Mouse (Mus musculus): ENCODE measurements around the gene Eng. TPM values are rescaled to one million over a fixed set of nuclear protein-coding genes. Genes with fewer than 3 reads are reported as not detected.

Eng gene
- total RNA-seq, 2 experiments from 2014 or later, result 6.0 to 11.0 TPM

DNA sequence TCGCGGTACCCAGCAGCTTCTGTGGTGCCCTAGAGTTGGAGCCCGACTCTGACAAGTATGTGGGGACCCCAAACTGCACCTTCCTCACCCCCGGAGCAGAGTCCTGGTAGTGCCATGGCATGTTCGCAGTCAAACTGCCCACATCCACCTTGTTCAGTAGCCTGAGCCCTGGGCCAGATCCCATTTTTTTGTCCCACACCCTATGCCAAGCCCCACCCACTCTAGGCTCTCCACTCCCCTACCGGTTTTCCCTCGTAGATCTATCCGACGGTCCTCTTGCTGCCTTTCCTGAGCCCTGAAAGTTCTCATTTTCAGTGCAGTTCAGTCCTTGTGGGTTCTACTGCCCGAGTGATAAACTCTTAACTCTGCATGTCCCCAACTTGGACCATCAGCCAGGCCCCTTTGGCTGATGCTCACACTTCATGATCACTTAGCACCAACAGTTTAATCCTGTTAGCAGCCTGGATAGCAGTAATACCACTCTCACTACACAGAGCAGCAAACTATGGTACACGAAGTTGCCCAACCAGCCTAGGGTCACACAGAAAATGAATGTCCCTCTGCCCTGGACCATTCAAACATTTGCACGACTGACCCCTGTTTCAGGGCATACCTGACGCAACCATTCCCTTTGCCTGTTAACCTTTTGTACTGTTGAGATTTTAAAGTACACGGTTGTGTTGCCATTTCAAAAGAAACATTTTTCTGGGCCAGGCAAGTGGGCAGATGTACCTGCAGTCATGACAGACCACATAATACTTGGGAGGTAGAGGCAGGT is 54.8 kb downstream of the Eng start:
- ATAC-seq (replicated peaks; ENCODE audit: poor library complexity, severe bottlenecking), result no peak

- no peak for ATAC-seq (replicated peaks; ENCODE audit: poor library complexity, severe bottlenecking)
Observed at GRCm38 (mm10) chr2:32703046-32703445, 56.7 kb downstream of the Eng start.

DNA sequence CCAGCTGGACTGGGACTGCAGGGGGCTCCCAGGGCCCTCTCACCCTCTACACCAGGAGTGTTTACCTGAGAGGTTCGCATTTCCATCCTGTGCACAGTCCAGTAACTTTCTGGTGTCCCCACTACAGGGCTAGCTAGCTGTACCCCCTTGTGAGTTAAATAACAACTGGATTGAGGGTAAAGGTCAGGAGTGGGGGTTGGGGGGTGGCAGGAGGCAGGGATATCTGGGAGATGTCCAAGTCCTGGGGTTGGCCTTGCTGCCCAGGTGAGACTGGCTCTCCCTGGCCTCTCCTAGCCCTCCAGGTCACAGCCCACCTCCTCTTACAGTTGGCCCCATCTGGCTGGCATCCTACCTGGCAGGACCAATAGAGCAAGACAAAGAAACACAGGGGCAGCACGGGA is 57.6 kb downstream of the Eng start, which contains the start of gene Fpgs:
Fpgs (minus strand) TSS at position 125 of the 401 bp plus-strand sequence.
- no peak for ATAC-seq (replicated peaks; ENCODE audit: poor library complexity, severe bottlenecking)

GRCm38 (mm10) chr2:32705018-32705417 is 58.6 kb downstream of the Eng start:
- no peak for ATAC-seq (replicated peaks; ENCODE audit: poor library complexity, severe bottlenecking)

- no peak for ATAC-seq (replicated peaks; ENCODE audit: poor library complexity, severe bottlenecking)
Observed at GRCm38 (mm10) chr2:32706971-32707370, 60.6 kb downstream of the Eng start.

DNA sequence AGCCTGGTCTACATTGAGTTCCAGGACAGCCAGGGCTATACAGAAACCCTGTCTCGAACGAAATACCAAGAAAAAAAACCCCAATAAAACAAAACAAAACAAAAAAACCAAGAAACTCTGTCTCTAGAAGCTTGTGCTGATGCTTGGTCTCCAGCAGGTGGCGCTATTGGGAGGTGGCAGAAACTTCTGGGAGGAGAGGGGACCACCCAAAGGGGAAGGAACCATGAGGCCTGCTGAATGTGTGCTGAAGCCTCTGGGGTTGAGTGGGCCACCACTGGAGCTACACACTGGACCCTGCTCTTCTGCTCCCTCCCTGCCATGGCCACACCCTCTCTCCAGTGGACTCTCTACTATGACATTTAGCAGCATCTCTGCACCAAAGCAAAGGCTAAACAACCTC is 62.2 kb downstream of the Eng start:
- peak; percentile 35 for ATAC-seq (replicated peaks; ENCODE audit: poor library complexity, severe bottlenecking)

DNA sequence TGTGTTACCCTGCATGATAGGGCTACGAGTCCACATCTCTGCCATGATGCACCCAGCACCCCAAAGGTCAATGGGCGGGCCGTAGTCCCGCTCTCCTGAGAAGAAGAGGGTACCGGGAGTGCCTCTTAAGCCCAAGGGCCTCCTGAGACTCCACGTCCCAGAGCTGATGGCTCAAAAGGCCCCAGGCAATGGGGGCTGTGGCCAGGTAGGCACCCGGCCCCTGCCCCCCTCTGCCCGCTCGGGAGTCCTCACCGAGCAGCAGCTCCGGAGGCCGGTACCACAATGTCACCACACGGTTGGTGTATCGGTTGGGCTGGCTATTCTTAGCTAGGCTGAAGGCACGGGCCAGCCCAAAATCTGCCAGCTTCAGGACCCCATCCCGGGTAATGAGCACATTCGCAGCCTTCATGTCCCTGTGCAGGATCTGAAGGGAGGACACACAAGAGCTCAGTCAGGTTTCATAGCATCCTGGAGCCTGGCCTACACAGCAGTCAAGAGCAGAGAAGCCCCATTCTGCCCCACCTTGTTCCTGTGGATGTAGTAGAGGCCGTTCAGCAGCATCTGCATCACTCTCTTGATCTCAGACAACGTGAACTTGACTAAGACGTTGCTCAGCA is 63.2 kb downstream of the Eng start:
- no peak for ATAC-seq (replicated peaks; ENCODE audit: poor library complexity, severe bottlenecking)

DNA sequence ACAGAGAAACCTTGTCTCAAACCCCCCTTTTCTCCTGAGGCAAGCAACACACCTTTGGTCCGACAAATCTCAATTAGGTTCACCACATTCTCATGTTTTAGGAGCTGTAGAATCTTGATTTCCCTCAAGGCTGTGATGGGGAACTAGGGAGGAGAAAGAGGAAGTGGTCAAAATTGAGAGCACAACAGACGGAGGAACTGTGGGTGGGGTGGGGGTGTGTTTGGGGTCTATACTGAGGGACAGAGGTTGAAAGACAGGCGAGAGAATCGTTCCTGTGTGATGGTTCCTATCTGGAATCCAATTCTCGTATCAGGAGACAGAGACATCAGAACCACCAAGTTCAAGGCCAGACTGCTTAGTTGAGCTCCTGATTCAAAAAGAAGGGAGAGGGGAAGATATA is 64.0 kb downstream of the Eng start:
- ATAC-seq (replicated peaks; ENCODE audit: poor library complexity, severe bottlenecking), result peak; percentile 19; the same call in 1 of the 2 replicates

- ATAC-seq (replicated peaks; ENCODE audit: poor library complexity, severe bottlenecking), result no peak
Observed at GRCm38 (mm10) chr2:32711301-32712056, 65.1 kb downstream of the Eng start.

DNA sequence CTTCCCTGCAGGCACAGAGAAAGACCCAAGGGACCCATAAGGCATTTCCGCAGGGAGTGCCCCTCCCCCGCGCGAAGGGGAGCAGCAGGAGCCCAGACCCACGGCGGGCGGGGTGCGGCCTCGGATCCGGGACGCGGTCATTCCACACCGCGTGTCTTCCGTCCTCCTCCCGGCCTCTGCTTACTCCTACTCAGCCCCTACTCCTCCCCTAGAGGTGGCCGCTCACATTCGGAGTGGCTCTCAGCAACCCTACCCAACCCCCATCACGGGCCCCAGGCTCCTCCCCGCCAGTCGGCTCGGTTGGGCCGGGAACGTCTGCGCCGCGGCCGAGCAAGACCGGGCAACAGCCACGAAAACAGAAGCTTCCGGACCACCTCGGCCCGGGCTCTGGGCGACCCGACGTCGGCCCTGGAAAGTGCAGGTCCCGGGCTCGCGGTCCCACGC is 65.7 kb downstream of the Eng start:
- peak; percentile 12; the same call in 1 of the 2 replicates for ATAC-seq (replicated peaks; ENCODE audit: poor library complexity, severe bottlenecking)

DNA sequence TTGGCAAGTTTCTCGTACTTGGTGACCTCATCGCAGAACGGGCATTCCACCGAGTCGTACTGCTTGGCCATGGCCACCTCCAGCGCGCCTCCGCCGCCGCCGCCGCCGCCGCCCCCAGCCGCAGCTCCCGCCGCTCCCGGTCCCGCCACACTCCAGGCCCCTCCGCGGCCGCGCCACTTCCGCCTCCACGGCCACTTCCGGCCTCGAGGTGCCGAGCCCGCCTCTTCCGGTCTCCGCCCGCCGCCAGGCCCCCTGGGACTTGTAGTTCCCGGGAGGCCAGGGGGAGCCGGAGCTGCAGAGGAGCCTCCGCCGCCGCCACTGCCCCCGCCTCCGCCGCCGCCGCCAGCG is 66.2 kb downstream of the Eng start:
- peak; percentile 29 for ATAC-seq (replicated peaks; ENCODE audit: poor library complexity, severe bottlenecking)

DNA sequence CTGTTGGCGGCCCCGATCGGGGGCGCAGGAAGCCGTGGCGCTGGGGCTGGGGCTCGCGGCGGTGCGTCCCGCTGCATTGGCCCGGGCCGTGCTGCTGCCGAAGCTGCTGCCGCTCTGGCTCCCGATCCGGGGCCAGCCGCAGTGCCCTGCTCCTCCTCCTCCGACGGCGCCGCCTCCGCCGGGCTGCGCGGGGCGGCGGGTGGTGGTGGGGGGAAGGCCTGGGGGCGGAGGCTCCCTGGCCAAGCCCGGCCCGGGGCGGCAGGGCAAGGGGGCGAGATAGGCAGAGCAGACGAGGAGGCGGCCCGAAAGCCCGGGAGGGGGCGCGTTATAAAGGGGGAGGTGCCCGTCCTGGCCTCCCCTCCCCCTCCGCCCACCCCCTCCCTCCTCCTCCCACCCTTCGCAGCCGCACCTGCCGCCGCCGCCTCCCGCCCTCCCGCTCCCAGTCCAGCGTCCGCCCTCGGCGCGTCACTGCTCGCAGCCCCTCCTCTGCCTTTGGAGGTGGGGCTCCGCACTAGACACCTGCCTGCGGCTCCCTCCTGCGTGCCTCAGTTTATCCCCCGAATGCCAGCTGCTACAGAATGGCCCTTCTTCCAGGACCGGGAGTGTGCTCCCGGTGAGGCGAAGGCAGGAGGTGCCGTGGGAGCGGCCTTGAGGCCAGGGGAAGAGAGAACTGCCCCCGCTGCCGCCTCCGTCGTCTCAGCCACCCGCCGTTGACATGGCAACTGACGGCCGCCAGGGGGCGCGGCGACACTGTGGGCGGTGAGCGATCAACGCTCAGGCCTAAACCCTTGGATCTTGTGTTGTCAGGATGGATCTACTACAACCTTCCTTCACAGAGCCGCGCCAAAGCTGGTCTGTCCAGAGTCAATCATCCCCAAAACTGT is 66.8 kb downstream of the Eng start, which contains the start of gene Cdk9:
Cdk9 (minus strand) TSS at position 143 of the 884 bp plus-strand sequence.
- peak; percentile 26 for ATAC-seq (replicated peaks; ENCODE audit: poor library complexity, severe bottlenecking)

DNA sequence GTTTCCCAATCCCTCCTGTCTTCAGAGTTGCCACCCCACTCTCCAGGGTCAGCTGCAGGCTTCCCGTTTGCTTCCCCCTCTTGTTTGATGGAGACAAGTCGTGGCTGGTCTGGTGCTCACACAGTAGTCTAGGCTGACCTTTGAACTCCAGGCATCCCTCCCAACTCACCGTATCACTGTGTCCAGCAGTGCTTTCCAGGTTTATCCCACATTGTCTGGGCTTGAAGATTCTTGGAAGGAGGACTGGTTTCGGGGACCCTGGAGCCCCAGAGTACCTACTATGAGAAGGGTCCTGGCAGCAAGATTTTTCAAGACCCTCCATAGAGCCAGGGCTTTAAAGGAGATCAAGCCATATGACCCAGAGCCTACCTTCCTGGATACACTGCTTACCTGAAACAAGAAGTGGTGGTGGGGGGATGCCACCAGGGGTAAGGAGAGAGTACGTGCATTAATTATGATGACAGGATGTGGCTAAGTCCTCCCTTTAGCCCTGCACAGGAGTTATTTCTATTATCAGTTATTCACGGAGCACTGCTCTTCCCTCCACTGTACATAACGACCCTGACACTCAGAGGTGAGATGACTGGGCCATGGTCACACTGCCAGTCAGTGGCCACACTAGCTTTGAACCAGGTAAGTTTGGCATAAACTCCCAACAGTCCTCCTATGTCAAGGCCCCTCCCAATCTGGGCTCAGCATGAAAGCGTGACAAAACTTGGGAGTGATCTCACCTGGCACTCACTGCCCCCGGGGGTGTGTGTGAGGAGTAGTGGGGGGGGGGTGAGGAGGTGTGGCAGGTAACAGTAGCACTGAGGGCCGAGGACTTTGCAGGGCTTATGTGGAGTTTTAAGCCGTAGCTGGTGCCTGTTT is 68.0 kb downstream of the Eng start:
- no peak for ATAC-seq (replicated peaks; ENCODE audit: poor library complexity, severe bottlenecking)

DNA sequence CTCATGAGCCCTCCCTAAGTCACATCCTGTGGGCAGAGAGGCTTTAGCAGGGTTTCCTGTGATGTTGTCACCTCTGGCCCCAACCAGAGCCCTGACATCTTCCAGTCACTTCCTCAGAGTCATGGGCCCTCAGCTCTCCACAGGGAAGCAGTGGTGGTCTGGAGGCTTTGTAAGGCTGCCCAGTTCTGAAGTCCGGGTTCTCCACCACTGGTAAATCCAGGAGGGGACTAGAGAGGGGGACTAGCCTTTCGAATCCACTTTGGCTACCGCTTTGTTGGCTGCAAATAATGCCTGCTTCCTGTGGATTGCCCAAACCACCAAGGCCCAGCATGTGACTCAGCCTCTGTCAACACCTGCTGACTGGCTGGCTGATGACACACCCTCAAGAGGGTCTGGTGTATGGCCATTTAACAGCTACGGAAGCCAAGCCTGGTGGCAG is 68.6 kb downstream of the Eng start:
- ATAC-seq (replicated peaks; ENCODE audit: poor library complexity, severe bottlenecking), result peak; percentile 54

GRCm38 (mm10) chr2:32718761-32719160 is 72.4 kb downstream of the Eng start:
- no peak for ATAC-seq (replicated peaks; ENCODE audit: poor library complexity, severe bottlenecking)

GRCm38 (mm10) chr2:32720053-32720452 is 73.7 kb downstream of the Eng start:
- ATAC-seq (replicated peaks; ENCODE audit: poor library complexity, severe bottlenecking), result no peak

DNA sequence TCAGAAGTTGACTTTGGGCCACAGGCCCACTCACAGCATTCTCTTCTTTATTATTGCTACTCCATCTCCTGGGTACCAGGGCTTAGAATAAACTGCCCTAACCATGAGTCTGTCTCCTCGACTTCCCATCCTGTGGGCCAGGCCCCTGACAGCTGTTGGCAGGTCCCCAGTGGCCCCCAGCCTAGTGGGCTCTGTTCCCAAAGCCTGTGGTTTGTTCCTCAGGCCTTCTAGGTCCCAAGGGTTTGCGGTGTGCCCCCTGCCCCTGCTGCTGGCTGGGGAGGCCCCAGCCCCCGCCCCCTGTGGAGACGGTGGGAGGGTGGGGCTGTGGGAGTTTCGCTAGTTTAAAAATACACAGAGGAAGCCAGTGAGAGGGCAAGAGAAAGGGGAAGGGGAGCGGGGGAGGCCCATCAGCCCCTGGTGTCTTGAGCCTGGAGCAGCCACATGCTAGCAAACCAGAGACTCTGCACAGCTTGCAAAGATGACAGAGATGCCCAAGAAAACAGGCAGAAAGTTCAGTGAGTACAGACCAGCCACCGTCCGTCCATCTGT is 74.4 kb downstream of the Eng start, which contains the start of gene Sh2d3c:
Sh2d3c (plus strand) TSS at position 375 of the 549 bp plus-strand sequence.
- peak; percentile 65 for ATAC-seq (replicated peaks; ENCODE audit: poor library complexity, severe bottlenecking)

DNA sequence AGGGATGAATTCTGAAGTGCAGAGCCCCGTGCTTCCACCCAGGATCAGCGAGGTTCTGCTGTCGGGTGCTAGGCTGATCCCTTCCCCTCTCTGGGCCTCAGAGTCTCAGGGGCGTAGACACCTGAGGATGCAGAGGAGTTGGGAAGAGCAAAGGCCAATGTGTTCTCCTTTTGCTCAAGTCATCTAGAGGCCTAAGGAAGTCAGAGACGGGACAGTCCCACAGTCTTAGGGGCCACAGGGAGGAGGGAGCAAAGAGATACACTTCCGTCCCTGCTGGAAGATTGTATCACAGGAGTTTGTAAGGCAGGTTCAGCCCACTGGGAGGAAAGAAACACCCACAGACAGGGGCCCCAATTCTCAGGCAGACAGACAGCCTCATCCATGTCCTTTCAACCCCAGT is 75.7 kb downstream of the Eng start:
- ATAC-seq (replicated peaks; ENCODE audit: poor library complexity, severe bottlenecking), result peak; percentile 32

GRCm38 (mm10) chr2:32722581-32722980 is 76.2 kb downstream of the Eng start:
- no peak for ATAC-seq (replicated peaks; ENCODE audit: poor library complexity, severe bottlenecking)

Data from granulocyte monocyte progenitor cell, adult 5-6 weeks (primary cell).